Mouse (Mus musculus): Measurements from ENCODE around the gene Cpsf6. TPM values are rescaled to one million over a fixed set of nuclear protein-coding genes. Genes with fewer than 3 reads are reported as not detected.

Cpsf6 gene
- polyA plus RNA-seq, 1 experiment, result 21.8 TPM

GRCm38 (mm10) chr10:117343000-117343399, 36.8 kb downstream of the Cpsf6 start:
- H3K36me3 ChIP-seq (ENCODE audit: control insufficient read depth, insufficient read depth), result peaks cover 14% of the 10 kb centered on the region
- H3K4me2 ChIP-seq (ENCODE audit: low read depth), result no peak overlapping the region
- H3K4me3 ChIP-seq, result no peak overlapping the region
- TF ChIP-seq USF1 (IDR thresholded peaks at IDR 0.05; ENCODE audit: low read depth) (no peak), MYOD1 (IDR thresholded peaks at IDR 0.05; ENCODE audit: control insufficient read depth in 1 of 3, insufficient read length in 2 of 3, low read depth in 2 of 3) (no peak), REST (IDR thresholded peaks at IDR 0.05; ENCODE audit: insufficient read depth, insufficient read length) (no peak), E2F4 (IDR thresholded peaks at IDR 0.05; ENCODE audit: insufficient read depth) (no peak), MYOG (IDR thresholded peaks at IDR 0.05; ENCODE audit: control insufficient read depth in 1 of 3, insufficient read depth in 1 of 3, insufficient read length in 2 of 3, low read depth in 2 of 3) (no peak), CEBPB (IDR thresholded peaks at IDR 0.05; ENCODE audit: insufficient read depth, poor library complexity, severe bottlenecking) (no peak), TCF3 (IDR thresholded peaks at IDR 0.05; ENCODE audit: insufficient read length, low read depth) (no peak), POLR2AphosphoS2 (IDR thresholded peaks at IDR 0.05; ENCODE audit: insufficient read length, low read depth) (no peak), SRF (IDR thresholded peaks at IDR 0.05; ENCODE audit: control insufficient read depth, insufficient read length, low read depth) (no peak), POLR2A (IDR thresholded peaks at IDR 0.05; ENCODE audit: insufficient read length, low read depth) (no peak), MAX (IDR thresholded peaks at IDR 0.05; ENCODE audit: low read depth) (no peak), TCF12 (IDR thresholded peaks at IDR 0.05; ENCODE audit: insufficient read depth, poor library complexity, severe bottlenecking) (no peak)
- no peaks in the 10 kb centered on the region for H3K79me2 ChIP-seq (ENCODE audit: control insufficient read depth, insufficient read depth)
- no peaks in the 10 kb centered on the region for H3K27me3 ChIP-seq (ENCODE audit: control insufficient read depth, insufficient read depth, insufficient read length)
- no peak overlapping the region for H3ac ChIP-seq (ENCODE audit: control insufficient read depth, insufficient read length)

GRCm38 (mm10) chr10:117342406-117342805, 37.4 kb downstream of the Cpsf6 start:
- Histone ChIP-seq H3K4me2 (ENCODE audit: low read depth) (no peak overlapping the region), H3K79me2 (ENCODE audit: control insufficient read depth, insufficient read depth) (no peaks in the 10 kb centered on the region), H3K27me3 (ENCODE audit: control insufficient read depth, insufficient read depth, insufficient read length) (no peaks in the 10 kb centered on the region), H3K4me3 (no peak overlapping the region), H3K36me3 (ENCODE audit: control insufficient read depth, insufficient read depth) (peaks cover 14% of the 10 kb centered on the region), H3ac (ENCODE audit: control insufficient read depth, insufficient read length) (no peak overlapping the region)
- no peak for TF ChIP-seq MYOD1 (IDR thresholded peaks at IDR 0.05; ENCODE audit: control insufficient read depth in 1 of 3, insufficient read length in 2 of 3, low read depth in 2 of 3)
- no peak for TF ChIP-seq E2F4 (IDR thresholded peaks at IDR 0.05; ENCODE audit: insufficient read depth)
- no peak for TF ChIP-seq POLR2AphosphoS2 (IDR thresholded peaks at IDR 0.05; ENCODE audit: insufficient read length, low read depth)
- TF ChIP-seq MYOG (IDR thresholded peaks at IDR 0.05; ENCODE audit: control insufficient read depth in 1 of 3, insufficient read depth in 1 of 3, insufficient read length in 2 of 3, low read depth in 2 of 3), result no peak
- TF ChIP-seq CEBPB (IDR thresholded peaks at IDR 0.05; ENCODE audit: insufficient read depth, poor library complexity, severe bottlenecking), result no peak
- TF ChIP-seq USF1 (IDR thresholded peaks at IDR 0.05; ENCODE audit: low read depth), result no peak
- TF ChIP-seq TCF12 (IDR thresholded peaks at IDR 0.05; ENCODE audit: insufficient read depth, poor library complexity, severe bottlenecking), result no peak

GRCm38 (mm10) chr10:117341029-117341428, 38.8 kb downstream of the Cpsf6 start:
- Histone ChIP-seq H3ac (ENCODE audit: control insufficient read depth, insufficient read length) (no peak overlapping the region), H3K36me3 (ENCODE audit: control insufficient read depth, insufficient read depth) (peaks cover 8% of the 10 kb centered on the region), H3K79me2 (ENCODE audit: control insufficient read depth, insufficient read depth) (no peaks in the 10 kb centered on the region), H3K4me2 (ENCODE audit: low read depth) (no peak overlapping the region), H3K4me3 (no peak overlapping the region), H3K27me3 (ENCODE audit: control insufficient read depth, insufficient read depth, insufficient read length) (no peaks in the 10 kb centered on the region)
- no peak for TF ChIP-seq TCF3 (IDR thresholded peaks at IDR 0.05; ENCODE audit: insufficient read length, low read depth)
- TF ChIP-seq REST (IDR thresholded peaks at IDR 0.05; ENCODE audit: insufficient read depth, insufficient read length), result no peak
- TF ChIP-seq USF1 (IDR thresholded peaks at IDR 0.05; ENCODE audit: low read depth), result no peak
- peak; percentile 24 for TF ChIP-seq POLR2AphosphoS2 (IDR thresholded peaks at IDR 0.05; ENCODE audit: insufficient read length, low read depth)

- H3ac ChIP-seq (ENCODE audit: control insufficient read depth, insufficient read length), result no peak overlapping the region
- H3K79me2 ChIP-seq (ENCODE audit: control insufficient read depth, insufficient read depth), result no peaks in the 10 kb centered on the region
- no peak overlapping the region for H3K4me2 ChIP-seq (ENCODE audit: low read depth)
- no peaks in the 10 kb centered on the region for H3K27me3 ChIP-seq (ENCODE audit: control insufficient read depth, insufficient read depth, insufficient read length)
- H3K36me3 ChIP-seq (ENCODE audit: control insufficient read depth, insufficient read depth), result peaks cover 6% of the 10 kb centered on the region
- TF ChIP-seq POLR2AphosphoS2 (IDR thresholded peaks at IDR 0.05; ENCODE audit: insufficient read length, low read depth) (peak; percentile 49), TCF12 (IDR thresholded peaks at IDR 0.05; ENCODE audit: insufficient read depth, poor library complexity, severe bottlenecking) (no peak)
- no peak overlapping the region for H3K4me3 ChIP-seq
These were observed 40.6 kb downstream of the Cpsf6 start for GRCm38 (mm10) chr10:117339241-117339640.

- Histone ChIP-seq H3ac (ENCODE audit: control insufficient read depth, insufficient read length) (no peak overlapping the region), H3K27me3 (ENCODE audit: control insufficient read depth, insufficient read depth, insufficient read length) (no peaks in the 10 kb centered on the region), H3K4me3 (no peak overlapping the region), H3K4me2 (ENCODE audit: low read depth) (no peak overlapping the region), H3K79me2 (ENCODE audit: control insufficient read depth, insufficient read depth) (no peaks in the 10 kb centered on the region), H3K36me3 (ENCODE audit: control insufficient read depth, insufficient read depth) (no peaks in the 10 kb centered on the region)
- TF ChIP-seq TCF3 (IDR thresholded peaks at IDR 0.05; ENCODE audit: insufficient read length, low read depth) (no peak), REST (IDR thresholded peaks at IDR 0.05; ENCODE audit: insufficient read depth, insufficient read length) (no peak), POLR2A (IDR thresholded peaks at IDR 0.05; ENCODE audit: insufficient read length, low read depth) (no peak), POLR2AphosphoS2 (IDR thresholded peaks at IDR 0.05; ENCODE audit: insufficient read length, low read depth) (no peak), MYOD1 (IDR thresholded peaks at IDR 0.05; ENCODE audit: control insufficient read depth in 1 of 3, insufficient read length in 2 of 3, low read depth in 2 of 3) (no peak), MYOG (IDR thresholded peaks at IDR 0.05; ENCODE audit: control insufficient read depth in 1 of 3, insufficient read depth in 1 of 3, insufficient read length in 2 of 3, low read depth in 2 of 3) (no peak), MAX (IDR thresholded peaks at IDR 0.05; ENCODE audit: low read depth) (no peak), USF1 (IDR thresholded peaks at IDR 0.05; ENCODE audit: low read depth) (no peak), E2F4 (IDR thresholded peaks at IDR 0.05; ENCODE audit: insufficient read depth) (no peak), TCF12 (IDR thresholded peaks at IDR 0.05; ENCODE audit: insufficient read depth, poor library complexity, severe bottlenecking) (no peak), CEBPB (IDR thresholded peaks at IDR 0.05; ENCODE audit: insufficient read depth, poor library complexity, severe bottlenecking) (no peak)
These were observed 41.9 kb downstream of the Cpsf6 start for GRCm38 (mm10) chr10:117337946-117338345.

All from myocyte (in vitro differentiated cells).